Mouse (Mus musculus) heart, postnatal 25 days (tissue): ENCODE measurements around the gene Gm1604a. TPM values are rescaled to one million over a fixed set of nuclear protein-coding genes. Genes with fewer than 3 reads are reported as not detected.

Source experiments
- total RNA-seq, 2 experiments: library from RNA; stranded (reverse); gene quantifications; 2 replicates each; pipeline ENCODE4 v1.2.3; 2021

The Gm1604a gene
- total RNA-seq, 2 experiments from 2014 or later: not detected

Other genes with a start within 250 kb of the Gm1604a start
- 10 to 100 TPM; 39.3 to 43.6 TPM for gene Ezr, start 242.8 kb upstream of the Gm1604a start, total RNA-seq
- gene Rsph3b, start 76.9 kb upstream of the Gm1604a start, total RNA-seq: 10 to 100 TPM; 49.9 to 52.1 TPM
- 1 to 10 TPM; 6.9 to 7.4 TPM for gene Tagap1, start 64.4 kb upstream of the Gm1604a start, total RNA-seq
- gene Rnaset2b, start 54.9 kb upstream of the Gm1604a start, total RNA-seq: 100 to 1,000 TPM; 166 to 167 TPM
- gene Gm49721, start 46.7 kb upstream of the Gm1604a start, total RNA-seq: not detected
- gene Rps6ka2, start 144.5 kb downstream of the Gm1604a start, total RNA-seq: 10 to 100 TPM; 23.2 to 23.7 TPM